Mouse (Mus musculus): Measurements from ENCODE around the gene Psma7. TPM values are rescaled to one million over a fixed set of nuclear protein-coding genes. Genes with fewer than 3 reads are reported as not detected.

Gene Psma7
- polyA plus RNA-seq, 1 experiment from 2014 or later, result 541 TPM

- no peaks in the 10 kb centered on the region for H3K9me3 ChIP-seq
- H3K4me1 ChIP-seq, result no peaks in the 10 kb centered on the region
- H3K36me3 ChIP-seq, result no peaks in the 10 kb centered on the region
- H3K9ac ChIP-seq (replicated peaks), result no peak overlapping the region
- H3K27ac ChIP-seq (replicated peaks), result no peak overlapping the region
- no peak overlapping the region for H3K4me3 ChIP-seq
- ATAC-seq (replicated peaks), result no peak
- no peaks in the 10 kb centered on the region for H3K27me3 ChIP-seq
- H3K4me2 ChIP-seq (replicated peaks), result no peak overlapping the region
- WGBS, result 84% methylated on average over 10 of the region's 10 CpGs
Observed at GRCm38 (mm10) chr2:179986437-179987022, 55.7 kb downstream of the Psma7 start.

Other genes starting within 250 kb of the Psma7 start
- 4.4 and 5.3 TPM in 2 replicates for gene Taf4, start 65.8 kb downstream of the Psma7 start, polyA plus RNA-seq (2015; fragmentation: Nextera tagmentation; extraction: Ambion mirVana)
- gene Lsm14b, start 17.4 kb downstream of the Psma7 start, polyA plus RNA-seq (2015; fragmentation: Nextera tagmentation; extraction: Ambion mirVana), result 20.6 and 23.6 TPM in 2 replicates
- 57.5 and 59.5 TPM in 2 replicates for gene Ss18l1, start 76 bp upstream of the Psma7 start, polyA plus RNA-seq (2015; fragmentation: Nextera tagmentation; extraction: Ambion mirVana)
- 35.6 and 38.5 TPM in 2 replicates for gene Mtg2, start 28.2 kb upstream of the Psma7 start, polyA plus RNA-seq (2015; fragmentation: Nextera tagmentation; extraction: Ambion mirVana)
- gene Hrh3, start 62.1 kb upstream of the Psma7 start, polyA plus RNA-seq (2015; fragmentation: Nextera tagmentation; extraction: Ambion mirVana), result 2.3 and 2.7 TPM in 2 replicates
- 66.3 and 67.3 TPM in 2 replicates for gene Osbpl2, start 76.9 kb upstream of the Psma7 start, polyA plus RNA-seq (2015; fragmentation: Nextera tagmentation; extraction: Ambion mirVana)
- gene Adrm1, start 129.1 kb upstream of the Psma7 start, polyA plus RNA-seq (2015; fragmentation: Nextera tagmentation; extraction: Ambion mirVana), result 201 and 206 TPM in 2 replicates
- gene Lama5, start 183.4 kb upstream of the Psma7 start, polyA plus RNA-seq (2015; fragmentation: Nextera tagmentation; extraction: Ambion mirVana), result 3.0 and 3.1 TPM in 2 replicates
- 407 and 432 TPM in 2 replicates for gene Rps21, start 214.9 kb upstream of the Psma7 start, polyA plus RNA-seq (2015; fragmentation: Nextera tagmentation; extraction: Ambion mirVana)
- gene Cables2, start 231.1 kb upstream of the Psma7 start, polyA plus RNA-seq (2015; fragmentation: Nextera tagmentation; extraction: Ambion mirVana), result 18.4 and 21.6 TPM in 2 replicates
- gene Rbbp8nl, start 247.4 kb upstream of the Psma7 start, polyA plus RNA-seq (2015; fragmentation: Nextera tagmentation; extraction: Ambion mirVana), result not detected in 2 replicates